Mouse (Mus musculus): Measurements from ENCODE around the gene Btbd16. TPM values are rescaled to one million over a fixed set of nuclear protein-coding genes. Genes with fewer than 3 reads are reported as not detected.
A peak's percentile ranks its signal among the peaks of the same experiment; 100 is the strongest.

Gene Btbd16
- polyA plus RNA-seq, 1 experiment from 2014 or later, result not detected

GRCm38 (mm10) chr7:130862501-130862900 lies 88.6 kb downstream of the Btbd16 start:
- WGBS, result 62% methylated on average over 1 of the region's 1 CpGs
- H3K4me1 ChIP-seq (replicated peaks; ENCODE audit: insufficient read depth, low read length), result peaks cover 8% of the 10 kb centered on the region; the same call in 1 of the 2 replicates
- no peak for DNase-seq (ENCODE audit: low spot score)

GRCm38 (mm10) chr7:130864711-130865110 lies 90.8 kb downstream of the Btbd16 start:
- no peak overlapping the region for H3K4me2 ChIP-seq (ENCODE audit: low read length)
- H3K27me3 ChIP-seq (ENCODE audit: insufficient read depth, low read length), result no peaks in the 10 kb centered on the region
- no peaks in the 10 kb centered on the region for H3K9me3 ChIP-seq (replicated peaks; ENCODE audit: low read length)
- ATAC-seq (replicated peaks; ENCODE audit: low FRiP score, low read depth) (no peak), DNase-seq (ENCODE audit: low spot score) (no peak)
- H3K4me1 ChIP-seq (replicated peaks; ENCODE audit: insufficient read depth, low read length), result 0 out of 2 replicates have a peak, but pooled peaks cover 3% of the 10 kb centered on the region
- no peak for TF ChIP-seq CTCF (IDR thresholded peaks at IDR 0.05; ENCODE audit: low read depth)
- no peaks in the 10 kb centered on the region for H3K36me3 ChIP-seq (ENCODE audit: insufficient read depth, low read length)
- H3K9ac ChIP-seq (ENCODE audit: low read depth, low read length), result no peak overlapping the region
- WGBS, result 77% methylated on average over 7 of the region's 7 CpGs
- no peak overlapping the region for H3K4me3 ChIP-seq (replicated peaks; ENCODE audit: low read depth, low read length)
- no peak overlapping the region for H3K27ac ChIP-seq

More at GRCm38 (mm10) chr7:130862501-130862900, 88.6 kb downstream of the Btbd16 start:
- Histone ChIP-seq H3K4me3 (replicated peaks; ENCODE audit: low read depth, low read length) (no peak overlapping the region), H3K9ac (ENCODE audit: low read depth, low read length) (no peak overlapping the region), H3K9me3 (replicated peaks; ENCODE audit: low read length) (no peaks in the 10 kb centered on the region), H3K27ac (no peak overlapping the region), H3K4me2 (ENCODE audit: low read length) (no peak overlapping the region), H3K36me3 (ENCODE audit: insufficient read depth, low read length) (no peaks in the 10 kb centered on the region), H3K27me3 (ENCODE audit: insufficient read depth, low read length) (no peaks in the 10 kb centered on the region)
- no peak for TF ChIP-seq CTCF (IDR thresholded peaks at IDR 0.05; ENCODE audit: low read depth)
- ATAC-seq (replicated peaks; ENCODE audit: low FRiP score, low read depth), result no peak

- TF ChIP-seq CTCF (IDR thresholded peaks at IDR 0.05; ENCODE audit: low read depth), result no peak
- H3K9ac ChIP-seq (ENCODE audit: low read depth, low read length), result peak within 1 kb of the TSS; percentile 88
- DNase-seq (ENCODE audit: low spot score), result peak; percentile 98
- H3K36me3 ChIP-seq (ENCODE audit: insufficient read depth, low read length), result no peaks in the 10 kb centered on the region
- peak; percentile 97 for ATAC-seq (replicated peaks; ENCODE audit: low FRiP score, low read depth)
- H3K4me2 ChIP-seq (ENCODE audit: low read length), result peak within 1 kb of the TSS; percentile 71
- peak within 1 kb of the TSS; percentile 98 for H3K4me3 ChIP-seq (replicated peaks; ENCODE audit: low read depth, low read length)
- H3K4me1 ChIP-seq (replicated peaks; ENCODE audit: insufficient read depth, low read length), result 0 out of 2 replicates have a peak, but pooled peaks cover 2% of the 10 kb centered on the region
- under 1% methylated on average over 96 of the region's 114 CpGs for WGBS
- no peaks in the 10 kb centered on the region for H3K27me3 ChIP-seq (ENCODE audit: insufficient read depth, low read length)
- H3K9me3 ChIP-seq (replicated peaks; ENCODE audit: low read length), result no peaks in the 10 kb centered on the region
- peak within 1 kb of the TSS; percentile 88 for H3K27ac ChIP-seq
These were observed 92.0 kb downstream of the Btbd16 start, which contains the start of gene Plekha1 for GRCm38 (mm10) chr7:130865613-130866591. Gene Plekha1, plus strand, starts transcription at chr7:130865756.

- peak overlapping the region; percentile 71 for H3K4me2 ChIP-seq (ENCODE audit: low read length)
- H3K36me3 ChIP-seq (ENCODE audit: insufficient read depth, low read length), result no peaks in the 10 kb centered on the region
- peak; percentile 40 for DNase-seq (ENCODE audit: low spot score)
- TF ChIP-seq CTCF (IDR thresholded peaks at IDR 0.05; ENCODE audit: low read depth), result no peak
- peak overlapping the region; percentile 98 for H3K4me3 ChIP-seq (replicated peaks; ENCODE audit: low read depth, low read length)
- no peaks in the 10 kb centered on the region for H3K9me3 ChIP-seq (replicated peaks; ENCODE audit: low read length)
- H3K27me3 ChIP-seq (ENCODE audit: insufficient read depth, low read length), result no peaks in the 10 kb centered on the region
- peak overlapping the region; percentile 88 for H3K9ac ChIP-seq (ENCODE audit: low read depth, low read length)
- WGBS, result 2% methylated on average over 13 of the region's 13 CpGs
- peak overlapping the region; percentile 88 for H3K27ac ChIP-seq
- no peak for ATAC-seq (replicated peaks; ENCODE audit: low FRiP score, low read depth)
- H3K4me1 ChIP-seq (replicated peaks; ENCODE audit: insufficient read depth, low read length), result 0 out of 2 replicates have a peak, but pooled peaks cover 2% of the 10 kb centered on the region
These were observed 92.8 kb downstream of the Btbd16 start for GRCm38 (mm10) chr7:130866640-130867039.

GRCm38 (mm10) chr7:130867256-130867655 lies 93.4 kb downstream of the Btbd16 start:
- Histone ChIP-seq H3K27me3 (ENCODE audit: insufficient read depth, low read length) (no peaks in the 10 kb centered on the region), H3K36me3 (ENCODE audit: insufficient read depth, low read length) (no peaks in the 10 kb centered on the region), H3K4me2 (ENCODE audit: low read length) (peak overlapping the region; percentile 71), H3K9me3 (replicated peaks; ENCODE audit: low read length) (no peaks in the 10 kb centered on the region), H3K4me1 (replicated peaks; ENCODE audit: insufficient read depth, low read length) (0 out of 2 replicates have a peak, but pooled peaks cover 2% of the 10 kb centered on the region), H3K4me3 (replicated peaks; ENCODE audit: low read depth, low read length) (peak overlapping the region; percentile 98), H3K9ac (ENCODE audit: low read depth, low read length) (no peak overlapping the region), H3K27ac (no peak overlapping the region)
- WGBS, result 63% methylated on average over 3 of the region's 3 CpGs
- ATAC-seq (replicated peaks; ENCODE audit: low FRiP score, low read depth) (no peak), DNase-seq (ENCODE audit: low spot score) (peak; percentile 12)
- no peak for TF ChIP-seq CTCF (IDR thresholded peaks at IDR 0.05; ENCODE audit: low read depth)

Other genes starting within 250 kb of the Btbd16 start
- gene Nsmce4a, start 201.0 kb upstream of the Btbd16 start, polyA plus RNA-seq (2015; fragmentation: Nextera tagmentation; extraction: Ambion mirVana), result 163 and 179 TPM in 2 replicates
- gene Tacc2, start 196.6 kb upstream of the Btbd16 start, polyA plus RNA-seq (2015; fragmentation: Nextera tagmentation; extraction: Ambion mirVana), result 27.5 and 29.5 TPM in 2 replicates
- gene Plekha1, start 91.7 kb downstream of the Btbd16 start, polyA plus RNA-seq (2015; fragmentation: Nextera tagmentation; extraction: Ambion mirVana), result 58.6 and 67.7 TPM in 2 replicates
- gene Htra1, start 162.0 kb downstream of the Btbd16 start, polyA plus RNA-seq (2015; fragmentation: Nextera tagmentation; extraction: Ambion mirVana), result 14.5 and 14.8 TPM in 2 replicates

Data from kidney, postnatal 0 days (tissue).